Mouse (Mus musculus) stomach, embryonic 15.5 days (tissue): ENCODE results near the gene Rcl1. TPM values are rescaled to one million over a fixed set of nuclear protein-coding genes. Genes with fewer than 3 reads are reported as not detected.

Experiments
- ATAC-seq: fragments of 200-750 bp; cut with Nextera tagmentation; 2 replicates; pipeline ENCODE4 v1.8.0; 2017; ENCODE audit warnings: low read depth, moderate number of reproducible peaks, moderate TSS enrichment; ENCODE audit not compliant: insufficient read depth, low FRiP score
- H3K27ac ChIP-seq: fragments of 300-500 bp; sonication (generic); 2 replicates; pipeline ENCODE4 v1.5.1; 2015; ENCODE audit warnings: mild to moderate bottlenecking, inconsistent platforms
- H3K27me3 ChIP-seq: fragments of 300-500 bp; sonication (generic); replicated peaks from 2 replicates; pipeline ENCODE4 v1.6.1; 2015; ENCODE audit warnings: inconsistent platforms
- H3K36me3 ChIP-seq: fragments of 300-500 bp; sonication (generic); 2 replicates; pipeline ENCODE4 v1.6.1; 2015; ENCODE audit warnings: inconsistent platforms
- H3K4me1 ChIP-seq: fragments of 300-500 bp; sonication (generic); 2 replicates; pipeline ENCODE4 v1.6.1; 2015; ENCODE audit warnings: inconsistent platforms
- H3K4me2 ChIP-seq: fragments of 300-500 bp; sonication (generic); 2 replicates; pipeline ENCODE4 v1.6.1; 2015; ENCODE audit warnings: mild to moderate bottlenecking, inconsistent platforms
- H3K4me3 ChIP-seq: fragments of 300-500 bp; sonication (generic); replicated peaks from 2 replicates; pipeline ENCODE4 v1.5.1; 2015; ENCODE audit warnings: inconsistent platforms
- H3K9ac ChIP-seq: fragments of 300-500 bp; sonication (generic); 2 replicates; pipeline ENCODE4 v1.6.1; 2015; ENCODE audit warnings: inconsistent platforms
- H3K9me3 ChIP-seq: fragments of 300-500 bp; sonication (generic); 2 replicates; pipeline ENCODE4 v1.6.1; 2016; ENCODE audit warnings: inconsistent platforms
- WGBS: fragments of 180-500 bp; shearing (Covaris S2); methylation state at CpG from one replicate; pipeline ENCODE4 v1.1.7; 2015; 5-methylcytosine and 5-hydroxymethylcytosine counted together
- polyA plus RNA-seq: library from polyadenylated mRNA; unstranded; fragments of >200 nt; fragmentation: Nextera tagmentation; extraction: Ambion mirVana; gene quantifications from 2 replicates; pipeline ENCODE4 v1.2.1, GENCODE M21; 2015

Gene Rcl1
- polyA plus RNA-seq, 1 experiment from 2014 or later, result 57.0 TPM

GRCm38 (mm10) chr19:29113746-29114649, 12.8 kb downstream of the Rcl1 start:
- H3K9ac ChIP-seq, result no peak overlapping the region
- 0 out of 2 replicates have a peak, but pooled peaks cover 3% of the 10 kb centered on the region for H3K36me3 ChIP-seq
- WGBS, result 92% methylated on average over 10 of the region's 10 CpGs
- H3K27ac ChIP-seq, result no peak overlapping the region
- H3K27me3 ChIP-seq, result no peaks in the 10 kb centered on the region
- H3K9me3 ChIP-seq, result no peaks in the 10 kb centered on the region
- ATAC-seq, result no peak
- H3K4me3 ChIP-seq, result no peak overlapping the region
- H3K4me2 ChIP-seq, result no peak overlapping the region
- no peaks in the 10 kb centered on the region for H3K4me1 ChIP-seq

- H3K36me3 ChIP-seq, result 0 out of 2 replicates have a peak, but pooled peaks cover 3% of the 10 kb centered on the region
- H3K4me3 ChIP-seq, result no peak overlapping the region
- H3K9ac ChIP-seq, result no peak overlapping the region
- 92% methylated on average over 6 of the region's 6 CpGs for WGBS
- no peak for ATAC-seq
- no peak overlapping the region for H3K4me2 ChIP-seq
- no peak overlapping the region for H3K27ac ChIP-seq
- H3K9me3 ChIP-seq, result no peaks in the 10 kb centered on the region
- no peaks in the 10 kb centered on the region for H3K4me1 ChIP-seq
- H3K27me3 ChIP-seq, result no peaks in the 10 kb centered on the region
Measured at GRCm38 (mm10) chr19:29116796-29117195, 15.6 kb downstream of the Rcl1 start.

DNA sequence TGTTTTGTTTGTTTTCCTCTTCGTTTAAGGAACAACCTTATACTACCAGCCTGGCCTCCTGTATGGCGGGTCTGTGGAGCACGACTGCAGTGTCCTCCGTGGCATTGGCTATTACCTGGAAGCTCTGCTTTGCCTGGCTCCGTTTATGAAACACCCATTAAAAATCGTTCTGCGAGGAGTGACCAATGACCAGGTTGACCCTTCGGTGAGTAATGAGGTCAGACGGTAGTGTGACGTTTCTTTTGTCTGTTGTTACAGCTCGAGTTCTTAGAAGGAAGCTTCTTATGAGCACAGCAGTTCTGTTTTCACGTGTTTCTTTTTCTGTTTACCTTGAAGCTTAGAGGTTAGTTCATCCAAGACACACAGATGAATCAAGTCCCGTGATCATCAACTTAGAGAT, 17.0 kb downstream of the Rcl1 start:
- H3K4me3 ChIP-seq, result no peak overlapping the region
- H3K36me3 ChIP-seq, result 0 out of 2 replicates have a peak, but pooled peaks cover 3% of the 10 kb centered on the region
- no peak for ATAC-seq
- no peaks in the 10 kb centered on the region for H3K4me1 ChIP-seq
- H3K27ac ChIP-seq, result no peak overlapping the region
- WGBS, result 83% methylated on average over 13 of the region's 13 CpGs
- H3K9ac ChIP-seq, result no peak overlapping the region
- H3K9me3 ChIP-seq, result no peaks in the 10 kb centered on the region
- no peaks in the 10 kb centered on the region for H3K27me3 ChIP-seq
- H3K4me2 ChIP-seq, result no peak overlapping the region

GRCm38 (mm10) chr19:29120311-29120710, 19.1 kb downstream of the Rcl1 start:
- 0 out of 2 replicates have a peak, but pooled peaks cover 3% of the 10 kb centered on the region for H3K36me3 ChIP-seq
- 90% methylated on average over 6 of the region's 6 CpGs for WGBS

DNA sequence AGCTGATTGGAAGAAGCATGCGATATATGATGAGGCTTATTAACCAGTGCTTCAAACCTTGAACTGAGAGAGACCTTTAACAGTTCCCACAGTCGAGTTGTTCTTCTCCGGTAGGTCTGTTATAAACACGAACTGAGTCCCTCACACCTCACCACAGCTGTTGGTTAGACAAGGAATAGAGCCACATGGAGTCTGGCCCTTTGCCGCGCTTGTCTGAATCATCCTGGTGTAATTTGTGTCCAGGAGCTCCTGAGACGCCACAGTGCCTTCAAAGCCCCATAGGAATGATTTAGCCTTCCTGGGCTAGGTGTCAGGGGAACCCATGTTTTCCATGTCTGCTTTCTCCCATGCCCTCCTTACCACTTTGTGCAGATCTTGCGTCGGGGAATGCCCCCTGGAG, 20.2 kb downstream of the Rcl1 start:
- H3K4me3 ChIP-seq, result no peak overlapping the region
- no peak for ATAC-seq
- H3K4me1 ChIP-seq, result no peaks in the 10 kb centered on the region
- WGBS, result 69% methylated on average over 9 of the region's 9 CpGs
- H3K4me2 ChIP-seq, result no peak overlapping the region
- no peaks in the 10 kb centered on the region for H3K27me3 ChIP-seq
- no peaks in the 10 kb centered on the region for H3K9me3 ChIP-seq
- H3K9ac ChIP-seq, result no peak overlapping the region
- 0 out of 2 replicates have a peak, but pooled peaks cover 3% of the 10 kb centered on the region for H3K36me3 ChIP-seq
- no peak overlapping the region for H3K27ac ChIP-seq

More at GRCm38 (mm10) chr19:29120311-29120710, 19.1 kb downstream of the Rcl1 start:
- Histone ChIP-seq H3K27ac (no peak overlapping the region), H3K9ac (no peak overlapping the region), H3K4me3 (no peak overlapping the region), H3K27me3 (no peaks in the 10 kb centered on the region), H3K4me1 (no peaks in the 10 kb centered on the region), H3K9me3 (no peaks in the 10 kb centered on the region), H3K4me2 (no peak overlapping the region)
- ATAC-seq, result no peak

GRCm38 (mm10) chr19:29124886-29125585, 23.9 kb downstream of the Rcl1 start:
- Histone ChIP-seq H3K4me3 (no peak overlapping the region), H3K36me3 (no peaks in the 10 kb centered on the region), H3K27ac (no peak overlapping the region), H3K27me3 (no peaks in the 10 kb centered on the region), H3K4me1 (no peaks in the 10 kb centered on the region), H3K9me3 (no peaks in the 10 kb centered on the region), H3K9ac (no peak overlapping the region), H3K4me2 (no peak overlapping the region)
- WGBS, result 83% methylated on average over 13 of the region's 13 CpGs
- no peak for ATAC-seq

DNA sequence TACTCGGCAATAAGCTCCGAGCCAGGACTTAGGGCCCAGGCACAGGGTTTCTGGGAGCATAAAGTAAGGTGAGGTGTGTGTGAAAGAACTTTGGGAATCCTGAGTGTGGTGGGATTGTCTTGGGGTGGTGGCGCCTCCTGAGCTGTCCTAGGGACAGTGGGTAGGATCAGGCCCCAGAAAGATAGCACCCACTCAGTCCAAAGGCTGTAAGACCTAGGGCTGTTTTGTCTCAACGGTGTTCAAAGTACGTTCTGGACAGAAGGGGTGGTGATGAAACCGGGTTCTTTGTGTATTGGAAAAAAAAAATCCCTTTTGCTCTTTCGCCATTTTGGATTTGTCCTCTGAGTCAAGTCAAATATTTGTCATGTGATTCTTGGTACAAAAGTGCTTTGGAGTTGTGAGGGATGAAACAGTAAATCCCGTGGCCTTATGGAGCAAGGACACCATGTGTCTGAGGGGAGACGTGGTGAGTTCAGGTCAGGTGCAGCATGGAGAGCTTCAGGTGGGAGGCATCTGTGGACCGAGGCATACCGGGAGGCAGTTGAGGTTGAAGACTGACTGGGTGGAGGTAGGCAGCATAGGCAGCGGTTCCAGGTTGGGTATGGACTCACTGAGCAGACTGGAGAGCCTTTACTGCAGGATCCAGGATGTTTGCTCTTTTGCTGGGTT, 25.3 kb downstream of the Rcl1 start:
- 87% methylated on average over 12 of the region's 12 CpGs for WGBS
- Histone ChIP-seq H3K4me1 (no peaks in the 10 kb centered on the region), H3K9me3 (no peaks in the 10 kb centered on the region), H3K27me3 (no peaks in the 10 kb centered on the region), H3K9ac (no peak overlapping the region), H3K4me3 (no peak overlapping the region), H3K36me3 (0 out of 2 replicates have a peak, but pooled peaks cover 9% of the 10 kb centered on the region), H3K27ac (no peak overlapping the region), H3K4me2 (no peak overlapping the region)
- no peak for ATAC-seq

GRCm38 (mm10) chr19:29127331-29127730, 26.2 kb downstream of the Rcl1 start:
- Histone ChIP-seq H3K36me3 (0 out of 2 replicates have a peak, but pooled peaks cover 13% of the 10 kb centered on the region), H3K4me2 (no peak overlapping the region), H3K27me3 (no peaks in the 10 kb centered on the region), H3K9ac (no peak overlapping the region), H3K9me3 (no peaks in the 10 kb centered on the region), H3K27ac (no peak overlapping the region), H3K4me1 (no peaks in the 10 kb centered on the region), H3K4me3 (no peak overlapping the region)
- ATAC-seq, result no peak
- WGBS, result 73% methylated on average over 6 of the region's 6 CpGs

DNA sequence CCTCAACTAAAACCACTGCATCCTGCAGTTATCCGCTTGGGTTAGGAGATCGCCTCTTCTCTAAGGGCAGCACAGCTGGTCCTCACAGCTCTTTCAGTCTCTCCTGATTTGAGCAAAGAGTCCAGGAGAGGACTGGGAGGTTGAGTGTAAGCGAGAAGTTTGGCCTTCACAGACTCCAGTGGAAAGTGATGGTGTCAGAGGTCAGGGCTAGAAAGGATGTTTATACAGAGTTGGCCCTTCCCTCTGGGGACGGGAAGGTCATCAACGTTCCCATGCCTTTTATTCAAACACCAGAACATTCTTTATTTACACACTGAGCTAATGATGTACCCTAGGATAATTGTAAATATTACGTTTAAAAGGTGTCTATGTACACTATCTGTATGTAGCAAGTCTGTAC, 27.0 kb downstream of the Rcl1 start:
- ATAC-seq, result no peak
- Histone ChIP-seq H3K4me3 (no peak overlapping the region), H3K4me1 (no peaks in the 10 kb centered on the region), H3K4me2 (no peak overlapping the region), H3K27me3 (no peaks in the 10 kb centered on the region), H3K36me3 (0 out of 2 replicates have a peak, but pooled peaks cover 13% of the 10 kb centered on the region), H3K9me3 (no peaks in the 10 kb centered on the region), H3K9ac (no peak overlapping the region), H3K27ac (no peak overlapping the region)
- 42% methylated on average over 6 of the region's 6 CpGs for WGBS

- H3K4me3 ChIP-seq, result no peak overlapping the region
- H3K4me1 ChIP-seq, result no peaks in the 10 kb centered on the region
- ATAC-seq, result no peak
- WGBS, result 92% methylated on average over 5 of the region's 5 CpGs
- H3K36me3 ChIP-seq, result peaks cover 13% of the 10 kb centered on the region; the same call in 1 of the 2 replicates
- H3K9ac ChIP-seq, result no peak overlapping the region
- no peak overlapping the region for H3K27ac ChIP-seq
- H3K4me2 ChIP-seq, result no peak overlapping the region
- H3K27me3 ChIP-seq, result no peaks in the 10 kb centered on the region
- H3K9me3 ChIP-seq, result no peaks in the 10 kb centered on the region
Measured at GRCm38 (mm10) chr19:29129551-29129950, 28.4 kb downstream of the Rcl1 start.

DNA sequence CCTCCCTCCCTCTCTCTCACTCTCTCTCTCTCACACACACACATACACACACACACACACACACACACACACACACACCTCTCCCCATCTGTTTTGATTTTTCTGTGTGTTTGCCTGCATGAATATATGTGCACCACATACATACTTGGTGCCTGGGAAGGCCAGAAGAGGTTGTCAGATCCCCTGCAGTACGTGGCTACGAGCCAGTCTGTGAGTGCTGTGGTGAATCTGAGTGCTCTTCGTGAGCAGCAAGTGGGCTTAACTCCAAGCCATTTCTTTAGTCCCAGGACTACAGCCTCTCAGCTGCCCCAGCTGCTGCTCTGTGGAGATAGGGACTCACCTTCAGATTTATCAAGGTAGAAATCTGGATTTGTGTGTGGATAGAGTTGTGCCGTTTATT, 30.0 kb downstream of the Rcl1 start:
- Histone ChIP-seq H3K27ac (no peak overlapping the region), H3K4me2 (no peak overlapping the region), H3K4me3 (no peak overlapping the region), H3K27me3 (no peaks in the 10 kb centered on the region), H3K36me3 (peaks cover 16% of the 10 kb centered on the region; the same call in 1 of the 2 replicates), H3K9me3 (no peaks in the 10 kb centered on the region), H3K4me1 (no peaks in the 10 kb centered on the region), H3K9ac (no peak overlapping the region)
- WGBS, result 82% methylated on average over 4 of the region's 4 CpGs
- no peak for ATAC-seq
